Mouse (Mus musculus) intestine, postnatal 0 days (tissue): Measurements from ENCODE around the gene Nme7. TPM values are rescaled to one million over a fixed set of nuclear protein-coding genes. Genes with fewer than 3 reads are reported as not detected.

Source experiments
- ATAC-seq: fragments of 200-750 bp; cut with Nextera tagmentation; 2 replicates; pipeline ENCODE4 v1.8.0; 2017; ENCODE audit warnings: mild to moderate bottlenecking, moderate TSS enrichment, moderate library complexity
- H3K27ac ChIP-seq: fragments of 300-500 bp; sonication (generic); 2 replicates; pipeline ENCODE4 v1.5.1; 2014; ENCODE audit warnings: mild to moderate bottlenecking, low read depth, low read length, moderate library complexity
- H3K27me3 ChIP-seq: fragments of 300-500 bp; sonication (generic); replicated peaks from 2 replicates; pipeline ENCODE4 v1.6.1; 2014; ENCODE audit warnings: low read length, mixed read lengths; ENCODE audit not compliant: control insufficient read depth, insufficient read depth
- H3K36me3 ChIP-seq: fragments of 300-500 bp; sonication (generic); 2 replicates; pipeline ENCODE4 v1.6.1; 2014; ENCODE audit warnings: mild to moderate bottlenecking, moderate library complexity; ENCODE audit not compliant: control insufficient read depth, insufficient read depth
- H3K4me1 ChIP-seq: fragments of 300-500 bp; sonication (generic); replicated peaks from 2 replicates; pipeline ENCODE4 v1.6.1; 2014; ENCODE audit warnings: antibody characterized with exemption, low read length, mixed read lengths; ENCODE audit not compliant: control insufficient read depth, insufficient read depth
- H3K4me2 ChIP-seq: fragments of 300-500 bp; sonication (generic); replicated peaks from 2 replicates; pipeline ENCODE4 v1.6.1; 2014; ENCODE audit warnings: low read depth, mild to moderate bottlenecking, moderate library complexity
- H3K4me3 ChIP-seq: fragments of 300-500 bp; sonication (generic); 2 replicates; pipeline ENCODE4 v1.5.1; 2014; ENCODE audit warnings: low read depth, low read length
- H3K9ac ChIP-seq: fragments of 300-500 bp; sonication (generic); 2 replicates; pipeline ENCODE4 v1.6.1; 2014; ENCODE audit warnings: mild to moderate bottlenecking, low read depth, low read length
- H3K9me3 ChIP-seq: fragments of 300-500 bp; sonication (generic); 2 replicates; pipeline ENCODE4 v1.6.1; 2016; ENCODE audit warnings: mixed run types; ENCODE audit not compliant: control insufficient read depth
- CTCF ChIP-seq: sonication (generic); IDR thresholded peaks from 2 replicates; pipeline ENCODE4 v1.5.1; 2016; ENCODE audit warnings: low read depth, mild to moderate bottlenecking, control low read depth, antibody characterized with exemption, moderate library complexity
- WGBS: fragments of 180-500 bp; shearing (Covaris S2); extraction: QIAGEN DNeasy Blood & Tissue Kit; methylation state at CpG from one replicate; pipeline ENCODE4 v1.1.7; 2014; 5-methylcytosine and 5-hydroxymethylcytosine counted together
- polyA plus RNA-seq: library from polyadenylated mRNA; unstranded; fragments of >200 nt; fragmentation: Nextera tagmentation; extraction: Ambion mirVana; gene quantifications from 2 replicates; pipeline ENCODE4 v1.2.1, GENCODE M21; 2015

The Nme7 gene
- polyA plus RNA-seq, 1 experiment from 2014 or later, result 18.0 TPM

- WGBS, result 93% methylated on average over 7 of the region's 7 CpGs
- Histone ChIP-seq H3K9me3 (no peaks in the 10 kb centered on the region), H3K9ac (no peak overlapping the region), H3K27ac (no peak overlapping the region), H3K4me1 (no peaks in the 10 kb centered on the region; the same call in 1 of the 2 replicates), H3K4me3 (no peak overlapping the region), H3K36me3 (no peaks in the 10 kb centered on the region), H3K4me2 (no peak overlapping the region), H3K27me3 (no peaks in the 10 kb centered on the region)
- no peak for ATAC-seq
- no peak for TF ChIP-seq CTCF
Measured at GRCm38 (mm10) chr1:164473398-164473797, 169.5 kb downstream of the Nme7 start.

GRCm38 (mm10) chr1:164474310-164474709 lies 170.4 kb downstream of the Nme7 start:
- no peak overlapping the region for H3K27ac ChIP-seq
- no peak overlapping the region for H3K9ac ChIP-seq
- H3K9me3 ChIP-seq, result no peaks in the 10 kb centered on the region
- H3K4me2 ChIP-seq, result no peak overlapping the region
- TF ChIP-seq CTCF, result no peak
- no peaks in the 10 kb centered on the region for H3K27me3 ChIP-seq
- no peak for ATAC-seq
- no peaks in the 10 kb centered on the region; the same call in 1 of the 2 replicates for H3K4me1 ChIP-seq
- 49% methylated on average over 6 of the region's 6 CpGs for WGBS
- no peak overlapping the region for H3K4me3 ChIP-seq
- no peaks in the 10 kb centered on the region for H3K36me3 ChIP-seq

DNA sequence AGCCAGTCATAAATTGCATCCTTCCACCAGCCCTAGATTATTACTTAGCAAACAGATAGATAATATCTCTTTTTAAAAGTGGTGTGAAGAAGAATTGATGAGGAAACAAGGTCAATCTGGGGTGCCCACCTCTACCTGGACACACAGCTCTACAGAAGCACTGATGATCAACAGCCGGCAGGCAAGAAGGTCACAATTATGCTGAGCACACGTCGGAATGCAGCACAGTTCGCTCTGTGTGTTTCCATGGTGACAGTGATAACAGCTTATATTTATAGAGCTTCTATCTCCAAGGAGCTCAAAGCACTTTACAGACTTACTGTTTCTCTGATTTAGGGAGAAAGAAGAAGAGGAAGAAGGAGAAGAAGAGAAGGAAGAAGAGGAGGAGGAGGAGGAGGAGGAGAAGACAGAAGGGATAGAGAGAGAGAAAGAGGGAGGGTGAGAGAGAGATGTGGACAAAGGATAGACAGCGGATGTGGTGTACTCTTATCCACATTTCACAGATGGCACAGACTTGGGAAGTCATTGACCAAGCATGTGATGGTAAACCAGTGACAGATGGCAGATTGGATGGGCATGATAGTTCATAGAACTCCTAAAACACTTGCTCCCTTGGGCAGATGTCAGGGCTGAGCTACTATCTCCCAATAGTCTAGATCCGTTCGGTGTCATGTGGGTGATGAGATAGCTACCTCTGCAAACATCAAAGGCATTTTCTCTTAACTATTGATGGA lies 171.0 kb downstream of the Nme7 start:
- WGBS, result 33% methylated on average over 7 of the region's 7 CpGs
- no peak overlapping the region for H3K4me3 ChIP-seq
- H3K27ac ChIP-seq, result no peak overlapping the region
- H3K4me2 ChIP-seq, result no peak overlapping the region
- H3K27me3 ChIP-seq, result no peaks in the 10 kb centered on the region
- peak; percentile 46; the same call in 1 of the 2 replicates for ATAC-seq
- no peaks in the 10 kb centered on the region for H3K36me3 ChIP-seq
- no peaks in the 10 kb centered on the region; the same call in 1 of the 2 replicates for H3K4me1 ChIP-seq
- no peaks in the 10 kb centered on the region for H3K9me3 ChIP-seq
- H3K9ac ChIP-seq, result no peak overlapping the region
- no peak for TF ChIP-seq CTCF

DNA sequence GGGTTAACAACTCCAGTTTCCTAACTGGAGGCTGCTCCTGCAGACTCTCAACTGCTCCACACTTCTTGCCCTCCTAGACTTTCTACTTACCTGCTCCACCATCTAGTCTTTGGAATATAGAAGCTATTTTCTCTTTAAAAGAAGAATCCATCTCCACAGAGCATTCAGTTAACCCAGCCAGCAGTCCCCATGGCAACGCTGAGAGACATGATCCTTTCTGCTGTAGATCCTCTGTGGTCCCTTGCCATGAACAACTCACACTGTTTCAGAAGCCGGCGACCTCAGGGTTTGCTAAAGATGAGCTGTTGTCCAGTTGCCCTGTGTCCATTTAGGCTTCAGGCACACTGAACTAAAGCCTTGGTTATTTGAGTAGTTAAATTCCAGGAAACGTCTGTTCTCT lies 172.0 kb downstream of the Nme7 start:
- TF ChIP-seq CTCF, result no peak
- Histone ChIP-seq H3K9me3 (no peaks in the 10 kb centered on the region), H3K36me3 (no peaks in the 10 kb centered on the region), H3K4me2 (no peak overlapping the region), H3K9ac (no peak overlapping the region), H3K4me3 (no peak overlapping the region), H3K27ac (no peak overlapping the region), H3K4me1 (no peaks in the 10 kb centered on the region; the same call in 1 of the 2 replicates), H3K27me3 (no peaks in the 10 kb centered on the region)
- 91% methylated on average over 4 of the region's 4 CpGs for WGBS
- no peak for ATAC-seq

DNA sequence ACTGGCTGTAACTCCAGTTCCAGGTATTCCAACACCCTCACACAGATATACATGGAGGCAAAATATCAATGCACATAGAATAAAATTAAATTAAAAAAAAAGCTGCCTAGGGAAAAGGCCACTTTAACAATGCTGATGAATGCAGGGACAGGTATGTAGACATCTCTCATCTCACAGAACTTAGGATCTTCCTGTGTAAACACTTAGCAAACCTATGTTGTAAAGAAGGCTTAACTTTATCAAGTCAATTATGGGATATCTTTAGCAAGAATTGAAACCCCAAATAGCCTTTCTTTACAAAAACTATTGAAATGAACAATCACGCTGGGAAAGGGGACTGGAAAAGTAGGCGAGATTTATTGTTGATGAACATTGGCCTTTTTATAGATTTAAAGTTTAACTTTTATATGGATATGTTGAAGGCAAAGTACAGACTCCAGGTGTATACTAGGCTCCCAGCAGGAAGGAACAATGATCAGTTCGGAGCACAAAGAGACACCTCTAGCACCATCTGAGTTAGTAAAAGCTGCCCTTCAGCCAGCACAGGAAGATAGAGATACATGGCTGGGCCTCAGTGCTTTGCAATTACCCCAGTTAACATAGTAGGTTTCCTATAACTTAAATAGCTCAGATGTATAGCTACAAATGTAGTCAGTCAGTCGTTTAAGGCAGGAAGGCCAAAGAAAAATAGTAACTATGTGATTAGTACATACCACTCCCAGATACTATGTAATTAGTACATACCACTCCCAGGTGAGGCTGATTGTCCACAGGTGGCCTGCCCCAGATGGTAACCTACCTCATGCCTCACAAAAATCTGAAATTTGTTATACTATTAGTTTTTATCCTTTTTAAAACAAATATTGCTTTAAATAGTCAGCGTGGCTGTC lies 177.1 kb downstream of the Nme7 start:
- Histone ChIP-seq H3K27me3 (no peaks in the 10 kb centered on the region), H3K9me3 (no peaks in the 10 kb centered on the region), H3K9ac (no peak overlapping the region), H3K4me1 (no peaks in the 10 kb centered on the region), H3K4me3 (no peak overlapping the region), H3K4me2 (peak overlapping the region; percentile 40), H3K27ac (peak overlapping the region; percentile 75), H3K36me3 (no peaks in the 10 kb centered on the region)
- WGBS, result 43% methylated on average over 5 of the region's 5 CpGs
- no peak for TF ChIP-seq CTCF
- peak; percentile 92 for ATAC-seq

DNA sequence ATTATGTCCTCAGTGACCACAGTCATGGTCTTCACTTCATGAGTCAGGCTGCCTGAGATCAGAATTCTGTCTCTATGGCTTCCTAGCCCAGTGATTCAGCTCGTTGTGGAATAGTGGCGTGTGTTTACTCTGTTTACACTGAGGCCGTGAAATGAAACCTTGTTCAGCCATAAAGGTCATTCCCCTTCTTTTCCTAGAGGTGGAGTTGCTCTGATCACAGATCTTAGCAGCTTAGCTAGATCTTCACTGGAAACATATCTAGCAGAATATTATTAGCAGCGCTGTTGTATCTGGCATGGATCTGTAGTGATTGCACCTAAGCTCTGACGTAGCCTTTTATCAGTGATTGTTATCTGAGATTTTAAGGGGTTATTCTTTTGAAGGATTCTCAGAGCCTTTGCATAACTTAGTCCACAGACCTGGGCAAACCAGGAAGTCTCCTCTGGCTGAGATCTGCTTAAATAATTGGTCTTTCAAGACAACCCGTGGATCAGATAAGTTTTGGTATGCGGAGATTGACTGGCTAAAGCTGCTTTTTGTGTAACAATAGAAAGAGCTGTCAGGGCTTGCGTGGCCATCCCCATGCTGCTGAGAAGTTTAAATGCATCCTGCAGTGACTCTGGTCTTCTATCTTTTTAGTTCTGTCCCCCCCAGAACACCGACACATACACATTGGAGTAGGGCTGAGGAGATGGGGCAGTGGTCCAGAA lies 177.9 kb downstream of the Nme7 start:
- no peaks in the 10 kb centered on the region for H3K36me3 ChIP-seq
- WGBS, result 27% methylated on average over 9 of the region's 9 CpGs
- H3K4me1 ChIP-seq, result no peaks in the 10 kb centered on the region
- TF ChIP-seq CTCF, result peak; percentile 54
- H3K27ac ChIP-seq, result peak overlapping the region; percentile 75
- H3K9ac ChIP-seq, result no peak overlapping the region
- no peaks in the 10 kb centered on the region for H3K9me3 ChIP-seq
- no peak overlapping the region for H3K4me3 ChIP-seq
- peak; percentile 85 for ATAC-seq
- no peaks in the 10 kb centered on the region for H3K27me3 ChIP-seq
- peak overlapping the region; percentile 47; the same call in 1 of the 2 replicates for H3K4me2 ChIP-seq
